Mouse (Mus musculus): ENCODE results near the gene Doc2g.

- TF ChIP-seq CTCF (IDR thresholded peaks at IDR 0.05; ENCODE audit: borderline replicate concordance, insufficient read depth, low read depth, low read length), result no peak
- no peak for TF ChIP-seq POLR2A (IDR thresholded peaks at IDR 0.05; ENCODE audit: borderline replicate concordance, insufficient read depth, low read length)
These were observed 11.6 kb upstream of the Doc2g start for GRCm38 (mm10) chr19:3991562-3991961.
